Mouse (Mus musculus) midbrain, embryonic 14.5 days (tissue): ENCODE data around the gene Cerkl. TPM values are rescaled to one million over a fixed set of nuclear protein-coding genes. Genes with fewer than 3 reads are reported as not detected.

Source experiments
- ATAC-seq: fragments of 200-750 bp; cut with Nextera tagmentation; 2 replicates; pipeline ENCODE4 v1.8.0; 2017; ENCODE audit warnings: moderate number of reproducible peaks, moderate library complexity; ENCODE audit not compliant: low FRiP score, low TSS enrichment
- DNase-seq: peaks from one replicate; pipeline ENCODE4 v3.0.0-alpha.2; 2015
- H3K27ac ChIP-seq: fragments of 300-500 bp; sonication (generic); replicated peaks from 2 replicates; pipeline ENCODE4 v1.5.1; 2014; ENCODE audit warnings: mild to moderate bottlenecking, low read depth, low read length, moderate library complexity
- H3K27me3 ChIP-seq: fragments of 300-500 bp; sonication (generic); 2 replicates; pipeline ENCODE4 v1.6.1; 2014; ENCODE audit warnings: low read length, control low read depth, mixed read lengths; ENCODE audit not compliant: control insufficient read depth, insufficient read depth
- H3K36me3 ChIP-seq: fragments of 300-500 bp; sonication (generic); 2 replicates; pipeline ENCODE4 v1.6.1; 2014; ENCODE audit warnings: low read length, control low read depth; ENCODE audit not compliant: control insufficient read depth, insufficient read depth
- H3K4me1 ChIP-seq: fragments of 300-500 bp; sonication (generic); 2 replicates; pipeline ENCODE4 v1.6.1; 2014; ENCODE audit warnings: mild to moderate bottlenecking, antibody characterized with exemption, low read length, control low read depth; ENCODE audit not compliant: control insufficient read depth, insufficient read depth
- H3K4me2 ChIP-seq: fragments of 300-500 bp; sonication (generic); 2 replicates; pipeline ENCODE4 v1.6.1; 2014; ENCODE audit warnings: mild to moderate bottlenecking, low read length, moderate library complexity
- H3K4me3 ChIP-seq: fragments of 300-500 bp; sonication (generic); replicated peaks from 2 replicates; pipeline ENCODE4 v1.5.1; 2014; ENCODE audit warnings: low read depth, low read length
- H3K9ac ChIP-seq: fragments of 300-500 bp; sonication (generic); replicated peaks from 2 replicates; pipeline ENCODE4 v1.6.1; 2014; ENCODE audit warnings: mild to moderate bottlenecking, low read length, moderate library complexity
- H3K9me3 ChIP-seq: fragments of 300-500 bp; sonication (generic); 2 replicates; pipeline ENCODE4 v1.6.1; 2016; ENCODE audit warnings: low read length, control low read depth, mixed read lengths; ENCODE audit not compliant: control insufficient read depth
- WGBS: fragments of 180-500 bp; shearing (Covaris S2); extraction: QIAGEN DNeasy Blood & Tissue Kit; methylation state at CpG from one replicate; pipeline ENCODE4 v1.1.7; 2014; 5-methylcytosine and 5-hydroxymethylcytosine counted together
- polyA plus RNA-seq: library from polyadenylated mRNA; unstranded; fragments of >200 nt; fragmentation: Nextera tagmentation; extraction: Ambion mirVana; gene quantifications from 2 replicates; pipeline ENCODE4 v1.2.1, GENCODE M21; 2014

Gene Cerkl
- polyA plus RNA-seq, 1 experiment from 2014 or later = 3.3 TPM

DNA sequence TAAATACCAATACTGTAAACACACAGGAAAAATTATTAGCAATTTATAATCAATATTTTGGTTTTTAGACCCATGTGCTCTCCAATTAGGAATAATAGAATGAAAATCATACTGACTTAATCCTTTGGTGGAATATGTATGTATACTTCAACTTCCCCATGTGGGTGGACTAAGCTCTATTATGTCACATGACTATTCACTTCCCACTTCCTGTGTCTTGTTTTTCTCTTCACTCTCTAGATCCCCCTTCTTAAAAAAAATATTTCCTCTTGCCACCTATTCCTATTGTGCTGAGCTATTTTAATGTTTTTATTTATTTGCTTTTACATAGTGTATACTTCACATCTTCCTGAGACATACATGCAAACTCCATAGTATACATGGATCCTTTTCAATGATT is 154.2 kb downstream of the Cerkl start:
- Histone ChIP-seq H3K9ac (no peak overlapping the region), H3K36me3 (no peaks in the 10 kb centered on the region), H3K4me3 (no peak overlapping the region), H3K9me3 (no peaks in the 10 kb centered on the region), H3K4me1 (no peaks in the 10 kb centered on the region), H3K4me2 (no peak overlapping the region), H3K27ac (no peak overlapping the region), H3K27me3 (no peaks in the 10 kb centered on the region)
- ATAC-seq (no peak), DNase-seq (no peak)

DNA sequence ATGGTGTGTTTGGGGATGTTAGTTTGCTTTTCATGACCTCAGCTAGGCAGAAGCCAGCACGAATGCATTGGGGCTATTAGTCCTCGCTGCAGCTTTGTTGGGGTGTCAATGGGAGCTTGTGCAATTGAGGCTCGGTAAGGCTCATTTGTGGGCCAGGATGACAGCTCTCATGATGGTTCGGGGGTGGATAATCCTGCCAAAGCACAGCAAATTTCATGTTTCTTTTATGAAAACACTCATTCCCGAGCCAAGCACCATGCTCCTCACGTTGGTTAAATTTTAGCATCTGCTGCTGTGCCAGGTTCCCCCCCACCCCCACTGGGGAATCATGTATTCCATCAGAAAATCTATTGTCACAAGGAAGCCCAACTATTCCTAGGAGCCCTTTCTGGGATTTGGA is 164.2 kb downstream of the Cerkl start:
- 64% methylated on average over 6 of the region's 6 CpGs for WGBS

DNA sequence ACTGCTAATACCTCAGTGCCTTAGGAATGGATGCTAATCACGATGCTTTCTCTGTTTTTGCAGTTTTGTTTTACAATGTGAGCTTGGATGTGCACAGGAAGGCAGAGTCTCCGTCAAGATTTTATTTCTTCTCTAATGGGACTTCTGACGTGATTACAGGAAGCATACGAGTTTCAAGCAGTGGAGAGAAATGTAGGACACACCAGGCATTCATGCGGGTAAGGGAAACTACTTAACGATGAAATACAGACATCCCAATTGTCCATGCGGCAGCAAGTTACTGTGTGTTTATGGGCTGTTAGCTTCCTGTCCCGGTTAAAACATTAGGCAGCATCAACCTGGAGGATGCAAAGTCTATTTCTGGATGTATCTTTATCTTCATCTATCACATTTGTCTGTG is 164.7 kb downstream of the Cerkl start:
- Histone ChIP-seq H3K4me2 (no peak overlapping the region), H3K4me3 (no peak overlapping the region), H3K9ac (no peak overlapping the region), H3K36me3 (no peaks in the 10 kb centered on the region), H3K4me1 (no peaks in the 10 kb centered on the region), H3K9me3 (no peaks in the 10 kb centered on the region), H3K27ac (no peak overlapping the region), H3K27me3 (no peaks in the 10 kb centered on the region)
- WGBS = 80% methylated on average over 8 of the region's 8 CpGs
- no peak for ATAC-seq
- DNase-seq = no peak

More for the DNA sequence above, 164.2 kb downstream of the Cerkl start:
- no peaks in the 10 kb centered on the region for H3K27me3 ChIP-seq
- no peak overlapping the region for H3K4me2 ChIP-seq
- no peak for ATAC-seq
- no peaks in the 10 kb centered on the region for H3K9me3 ChIP-seq
- H3K36me3 ChIP-seq = no peaks in the 10 kb centered on the region
- H3K4me3 ChIP-seq = no peak overlapping the region
- H3K4me1 ChIP-seq = no peaks in the 10 kb centered on the region
- no peak for DNase-seq
- no peak overlapping the region for H3K9ac ChIP-seq
- H3K27ac ChIP-seq = no peak overlapping the region

DNA sequence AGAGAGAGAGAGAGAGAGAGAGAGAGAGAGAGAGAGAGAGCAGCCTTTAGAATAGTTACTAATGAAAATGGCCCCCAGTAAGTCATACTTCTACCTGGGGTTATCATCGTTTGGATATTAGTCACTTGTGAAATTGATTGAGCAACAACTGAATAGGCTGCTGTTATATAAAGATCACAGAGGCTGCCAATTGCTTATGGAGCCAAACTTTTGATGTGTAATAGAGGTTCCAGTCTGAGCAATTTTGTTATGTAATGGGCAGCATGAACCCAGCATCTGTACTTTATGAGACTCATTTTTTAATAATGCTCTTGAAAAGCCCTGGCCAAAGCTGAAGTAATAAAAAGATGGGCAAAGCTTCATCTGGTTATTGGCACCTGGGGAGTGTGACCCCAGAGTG is 166.4 kb downstream of the Cerkl start:
- Histone ChIP-seq H3K27me3 (no peaks in the 10 kb centered on the region), H3K27ac (no peak overlapping the region), H3K9ac (no peak overlapping the region), H3K9me3 (no peaks in the 10 kb centered on the region), H3K36me3 (no peaks in the 10 kb centered on the region), H3K4me3 (no peak overlapping the region), H3K4me2 (no peak overlapping the region), H3K4me1 (no peaks in the 10 kb centered on the region)
- WGBS = 84% methylated on average over 1 of the region's 1 CpGs
- no peak for DNase-seq
- ATAC-seq = no peak

DNA sequence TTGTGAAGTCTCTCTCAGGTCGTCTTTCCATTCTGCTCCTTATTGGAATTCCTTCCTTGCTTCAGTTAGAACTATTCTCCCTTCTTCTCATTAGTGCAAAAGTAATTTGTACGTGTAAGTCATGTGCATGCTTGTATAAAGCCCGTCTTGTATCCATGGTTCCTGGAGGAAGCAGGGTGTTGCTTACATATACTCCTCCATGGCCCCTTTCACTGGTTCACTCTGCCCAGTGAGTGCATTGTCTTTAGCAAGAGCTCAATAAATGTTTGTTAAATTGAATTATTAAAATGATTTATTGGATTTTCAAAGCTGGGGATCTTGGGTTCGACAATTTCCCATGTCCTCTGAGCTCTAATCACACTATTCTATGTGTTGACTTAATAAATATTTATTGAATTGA is 172.4 kb downstream of the Cerkl start:
- H3K4me2 ChIP-seq = no peak overlapping the region
- DNase-seq (no peak), ATAC-seq (no peak)
- no peak overlapping the region for H3K4me3 ChIP-seq
- no peaks in the 10 kb centered on the region for H3K36me3 ChIP-seq
- H3K9ac ChIP-seq = no peak overlapping the region
- no peaks in the 10 kb centered on the region for H3K27me3 ChIP-seq
- 81% methylated on average over 4 of the region's 4 CpGs for WGBS
- H3K4me1 ChIP-seq = no peaks in the 10 kb centered on the region
- H3K9me3 ChIP-seq = no peaks in the 10 kb centered on the region
- H3K27ac ChIP-seq = no peak overlapping the region

Other genes starting within 250 kb of the Cerkl start
- gene Itga4, start 201.4 kb downstream of the Cerkl start, polyA plus RNA-seq = 2.4 and 4.6 TPM in 2 replicates
- gene Neurod1, start within 50 bp of the Cerkl start, polyA plus RNA-seq = 37.0 and 40.2 TPM in 2 replicates
- 2.9 and 5.1 TPM in 2 replicates for gene Itprid2, start 178.6 kb upstream of the Cerkl start, polyA plus RNA-seq